Mouse (Mus musculus) heart, adult 9 months (tissue): Measurements from ENCODE around the gene Rbck1.
A peak's percentile ranks its signal among the peaks of the same experiment; 100 is the strongest.
"Not testable (repeated sequence)": the region's sequence is repeated elsewhere in the genome, so short reads cannot be mapped to it uniquely, and the experiment has no call there.

Source experiments
- DNase-seq, 2 experiments: peaks; one replicate each; pipeline ENCODE4 v3.0.0; 2022; ENCODE audit warnings: low spot score in 2 of 2

Gene Rbck1

GRCm38 (mm10) chr2:152302862-152303261 is 29.6 kb downstream of the Rbck1 start:
- DNase-seq, result no peak

GRCm38 (mm10) chr2:152294541-152294940 is 37.9 kb downstream of the Rbck1 start:
- no peak for DNase-seq

- peak; percentile 92 to 94 for DNase-seq
Observed at GRCm38 (mm10) chr2:152293727-152294475, 38.6 kb downstream of the Rbck1 start, which contains the start of gene Tbc1d20. Gene Tbc1d20 (plus strand): TSS chr2:152293828.

GRCm38 (mm10) chr2:152293179-152293726 is 39.2 kb downstream of the Rbck1 start:
- DNase-seq, result no peak

GRCm38 (mm10) chr2:152292475-152292874 is 40.0 kb downstream of the Rbck1 start:
- DNase-seq, result no peak

- not testable (repeated sequence) for DNase-seq
Observed at GRCm38 (mm10) chr2:152289623-152290022, 42.8 kb downstream of the Rbck1 start.

GRCm38 (mm10) chr2:152288046-152288445 is 44.4 kb downstream of the Rbck1 start:
- DNase-seq, result no peak

- no peak for DNase-seq
Observed at GRCm38 (mm10) chr2:152287560-152287959, 44.9 kb downstream of the Rbck1 start.

- no peak for DNase-seq
Observed at GRCm38 (mm10) chr2:152281407-152281806, 51.0 kb downstream of the Rbck1 start.

GRCm38 (mm10) chr2:152273639-152274038 is 58.8 kb downstream of the Rbck1 start:
- no peak for DNase-seq
